Mouse (Mus musculus) liver, embryonic 16.5 days (tissue): Measurements from ENCODE around the gene A630095E13Rik. TPM values are rescaled to one million over a fixed set of nuclear protein-coding genes. Genes with fewer than 3 reads are reported as not detected.
"Not testable (repeated sequence)": the region's sequence is repeated elsewhere in the genome, so short reads cannot be mapped to it uniquely, and the experiment has no call there.

Experiments used
- ATAC-seq: fragments of 200-750 bp; cut with Nextera tagmentation; 2 replicates; pipeline ENCODE4 v1.8.0; 2017; ENCODE audit warnings: low read depth, mild to moderate bottlenecking, moderate number of reproducible peaks, moderate library complexity
- H3K27ac ChIP-seq: fragments of 300-500 bp; sonication (generic); 2 replicates; pipeline ENCODE4 v1.5.1; 2014; ENCODE audit warnings: mild to moderate bottlenecking, low read length
- H3K27me3 ChIP-seq: fragments of 300-500 bp; sonication (generic); 2 replicates; pipeline ENCODE4 v1.6.1; 2014; ENCODE audit warnings: low read depth, low read length, mixed read lengths; ENCODE audit not compliant: control insufficient read depth, insufficient read depth
- H3K36me3 ChIP-seq: fragments of 300-500 bp; sonication (generic); 2 replicates; pipeline ENCODE4 v1.6.1; 2014; ENCODE audit warnings: mild to moderate bottlenecking; ENCODE audit not compliant: control insufficient read depth, insufficient read depth
- H3K4me1 ChIP-seq: fragments of 300-500 bp; sonication (generic); 2 replicates; pipeline ENCODE4 v1.6.1; 2014; ENCODE audit warnings: low read depth, low read length, mixed read lengths; ENCODE audit not compliant: control insufficient read depth
- H3K4me2 ChIP-seq: fragments of 300-500 bp; sonication (generic); 2 replicates; pipeline ENCODE4 v1.6.1; 2014; ENCODE audit warnings: low read depth, low read length, mixed read lengths
- H3K4me3 ChIP-seq: fragments of 300-500 bp; sonication (generic); 2 replicates; pipeline ENCODE4 v1.5.1; 2014; ENCODE audit warnings: low read depth, mild to moderate bottlenecking, low read length
- H3K9ac ChIP-seq: fragments of 300-500 bp; sonication (generic); 2 replicates; pipeline ENCODE4 v1.6.1; 2014; ENCODE audit warnings: low read depth, low read length
- H3K9me3 ChIP-seq: fragments of 300-500 bp; sonication (generic); replicated peaks from 2 replicates; pipeline ENCODE4 v1.6.1; 2016; ENCODE audit warnings: low read length; ENCODE audit not compliant: control insufficient read depth
- WGBS: fragments of 180-500 bp; shearing (Covaris S2); extraction: QIAGEN DNeasy Blood & Tissue Kit; methylation state at CpG from one replicate; pipeline ENCODE4 v1.1.7; 2014; ENCODE audit not compliant: insufficient replicate concordance; 5-methylcytosine and 5-hydroxymethylcytosine counted together
- polyA plus RNA-seq: library from polyadenylated mRNA; unstranded; fragments of >200 nt; fragmentation: Nextera tagmentation; extraction: Ambion mirVana; gene quantifications from 2 replicates; pipeline ENCODE4 v1.2.1, GENCODE M21; 2015

Gene A630095E13Rik
- not detected in 2 replicates for polyA plus RNA-seq

DNA sequence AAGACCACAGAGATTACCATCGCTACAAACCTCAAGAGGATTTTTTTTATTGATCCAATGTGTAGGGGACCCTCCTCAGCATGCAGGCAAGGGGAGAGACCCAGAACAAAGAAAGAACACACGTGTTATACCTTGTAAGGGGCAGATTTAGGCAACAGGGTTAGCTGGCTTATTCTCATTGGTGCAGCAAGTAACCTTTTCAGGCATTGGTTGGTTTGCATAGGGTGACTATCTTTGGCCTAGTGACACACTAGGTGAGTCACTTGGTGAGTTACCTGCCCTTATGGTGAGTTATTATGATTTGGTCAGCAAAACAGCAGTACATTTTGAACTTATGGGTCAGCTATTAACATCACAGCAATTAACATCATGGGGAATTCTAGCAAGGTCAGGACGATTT is at the start of gene A630095E13Rik:
Gene A630095E13Rik, minus strand, starts transcription at position 101 of the 400 bp plus-strand sequence.
- whole genome bisulfite sequencing: 41% methylated on average over 3 of the region's 3 CpGs
- ATAC-seq: not testable (repeated sequence)

DNA sequence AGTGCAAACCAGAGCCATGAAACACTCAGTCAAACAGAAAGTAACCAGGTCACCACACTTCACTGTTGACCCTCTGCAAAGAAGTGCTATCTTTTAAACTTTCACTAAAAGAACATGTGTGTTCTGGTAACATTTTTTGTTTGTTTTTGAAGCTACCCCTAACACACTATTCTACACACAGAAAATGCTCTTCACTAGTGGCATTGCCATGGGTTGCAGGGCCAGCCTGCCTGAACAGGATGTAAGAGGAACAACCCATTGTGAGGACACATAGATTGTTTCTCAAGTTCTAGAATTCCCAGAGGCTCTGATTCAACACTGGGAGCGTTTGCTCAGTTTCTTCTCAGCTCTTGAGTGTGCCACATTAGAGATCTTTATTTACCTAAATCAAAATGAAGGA is 49.7 kb upstream of the A630095E13Rik start, which contains the start of gene Acrv1:
Gene Acrv1, plus strand, starts transcription at position 301 of the 400 bp plus-strand sequence.
- no peaks in the 10 kb centered on the region for H3K9me3 ChIP-seq
- no peak for ATAC-seq
- H3K9ac ChIP-seq: no peak within 1 kb of the TSS
- H3K4me3 ChIP-seq: no peak within 1 kb of the TSS
- WGBS: 26% methylated on average over 1 of the region's 1 CpGs
- no peaks in the 10 kb centered on the region for H3K4me1 ChIP-seq
- H3K4me2 ChIP-seq: no peak within 1 kb of the TSS
- no peaks in the 10 kb centered on the region for H3K36me3 ChIP-seq
- H3K27me3 ChIP-seq: no peaks in the 10 kb centered on the region
- H3K27ac ChIP-seq: no peak within 1 kb of the TSS

More for the DNA sequence above, at the start of gene A630095E13Rik:
- H3K4me3 ChIP-seq, H3K4me2 ChIP-seq, H3K4me1 ChIP-seq, H3K9ac ChIP-seq, H3K9me3 ChIP-seq, H3K36me3 ChIP-seq, H3K27me3 ChIP-seq, H3K27ac ChIP-seq: not testable (repeated sequence)

DNA sequence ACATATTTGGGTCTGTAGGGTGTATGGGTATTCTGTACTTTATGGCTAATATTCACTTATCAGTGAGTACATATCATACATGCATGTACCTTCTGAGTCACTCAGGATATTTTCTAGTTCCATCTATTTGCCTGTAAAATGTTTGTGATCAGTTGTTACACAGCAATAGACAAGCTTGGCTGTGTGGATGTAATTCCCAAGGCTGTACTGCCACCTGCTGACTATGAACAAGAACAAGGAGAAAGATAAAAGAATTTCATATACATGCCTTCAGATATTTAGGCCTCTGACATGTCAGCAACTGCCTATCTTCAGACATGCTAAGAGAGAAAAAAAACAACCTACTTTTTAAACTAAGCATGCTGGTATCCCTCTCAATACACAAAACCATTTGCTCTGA is 44.2 kb upstream of the A630095E13Rik start:
- H3K9me3 ChIP-seq: no peaks in the 10 kb centered on the region
- H3K4me3 ChIP-seq: no peak overlapping the region
- no peak overlapping the region for H3K4me2 ChIP-seq
- no peaks in the 10 kb centered on the region for H3K36me3 ChIP-seq
- no peaks in the 10 kb centered on the region for H3K27me3 ChIP-seq
- no peak overlapping the region for H3K9ac ChIP-seq
- no peak overlapping the region for H3K27ac ChIP-seq
- H3K4me1 ChIP-seq: no peaks in the 10 kb centered on the region
- no peak for ATAC-seq

DNA sequence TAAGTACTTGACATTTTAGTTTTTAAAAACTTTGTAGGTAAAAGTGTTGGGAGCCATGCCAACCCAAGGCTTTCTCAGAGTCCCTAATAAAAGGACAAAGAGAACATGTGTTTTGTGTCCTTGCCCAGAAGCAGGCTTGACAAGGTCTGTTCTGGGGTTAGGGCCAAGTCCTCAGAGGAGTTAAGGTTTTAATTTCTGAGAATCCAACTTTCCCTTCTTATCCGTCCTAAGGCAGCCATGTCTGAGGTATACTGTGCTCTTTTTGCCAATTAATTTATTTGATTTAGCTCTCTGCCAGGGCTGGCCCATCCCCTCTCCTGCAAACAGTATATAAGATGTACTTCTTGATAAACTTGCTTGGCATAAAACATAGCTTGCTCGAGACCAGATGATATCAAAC is 38.2 kb upstream of the A630095E13Rik start:
- Histone ChIP-seq H3K9ac (no peak overlapping the region), H3K9me3 (no peaks in the 10 kb centered on the region), H3K4me1 (no peaks in the 10 kb centered on the region), H3K4me2 (no peak overlapping the region), H3K27ac (no peak overlapping the region), H3K36me3 (no peaks in the 10 kb centered on the region), H3K27me3 (no peaks in the 10 kb centered on the region), H3K4me3 (no peak overlapping the region)
- WGBS: 41% methylated on average over 2 of the region's 2 CpGs
- ATAC-seq: no peak

Other genes starting within 250 kb of the A630095E13Rik start
- not detected in 2 replicates for gene Gm7257, start 211.5 kb downstream of the A630095E13Rik start, polyA plus RNA-seq
- not detected in 2 replicates for gene Gm9513, start 167.7 kb downstream of the A630095E13Rik start, polyA plus RNA-seq
- not detected in 2 replicates for gene Gm5615, start 101.4 kb downstream of the A630095E13Rik start, polyA plus RNA-seq
- gene Gm17689, start 60.7 kb downstream of the A630095E13Rik start, polyA plus RNA-seq: not detected in 2 replicates
- gene Acrv1, start 49.8 kb upstream of the A630095E13Rik start, polyA plus RNA-seq: not detected in 2 replicates
- gene Chek1, start 83.7 kb upstream of the A630095E13Rik start, polyA plus RNA-seq: 15.3 and 15.6 TPM in 2 replicates
- gene Stt3a, start 124.3 kb upstream of the A630095E13Rik start, polyA plus RNA-seq: 192 and 201 TPM in 2 replicates
- gene Ei24, start 154.0 kb upstream of the A630095E13Rik start, polyA plus RNA-seq: 25.3 and 26.2 TPM in 2 replicates
- 0.08 and 0.12 TPM in 2 replicates for gene Fez1, start 178.5 kb upstream of the A630095E13Rik start, polyA plus RNA-seq